Mouse (Mus musculus) gonadal fat pad, adult 2 months (tissue): ENCODE measurements around the gene Noa1. TPM values are rescaled to one million over a fixed set of nuclear protein-coding genes. Genes with fewer than 3 reads are reported as not detected.

Experiments used
- DNase-seq: peaks from one replicate; pipeline ENCODE4 v3.0.0-alpha.2; 2012; ENCODE audit warnings: low read depth
- polyA plus RNA-seq: library from polyadenylated mRNA; depleted of rRNA; stranded (reverse); fragments of >200 nt; gene quantifications from 2 replicates; pipeline ENCODE4 v1.2.3, GENCODE M21; 2012; rRNA removed

Gene Noa1
- polyA plus RNA-seq = 9.6 and 11.3 TPM in 2 replicates

DNA sequence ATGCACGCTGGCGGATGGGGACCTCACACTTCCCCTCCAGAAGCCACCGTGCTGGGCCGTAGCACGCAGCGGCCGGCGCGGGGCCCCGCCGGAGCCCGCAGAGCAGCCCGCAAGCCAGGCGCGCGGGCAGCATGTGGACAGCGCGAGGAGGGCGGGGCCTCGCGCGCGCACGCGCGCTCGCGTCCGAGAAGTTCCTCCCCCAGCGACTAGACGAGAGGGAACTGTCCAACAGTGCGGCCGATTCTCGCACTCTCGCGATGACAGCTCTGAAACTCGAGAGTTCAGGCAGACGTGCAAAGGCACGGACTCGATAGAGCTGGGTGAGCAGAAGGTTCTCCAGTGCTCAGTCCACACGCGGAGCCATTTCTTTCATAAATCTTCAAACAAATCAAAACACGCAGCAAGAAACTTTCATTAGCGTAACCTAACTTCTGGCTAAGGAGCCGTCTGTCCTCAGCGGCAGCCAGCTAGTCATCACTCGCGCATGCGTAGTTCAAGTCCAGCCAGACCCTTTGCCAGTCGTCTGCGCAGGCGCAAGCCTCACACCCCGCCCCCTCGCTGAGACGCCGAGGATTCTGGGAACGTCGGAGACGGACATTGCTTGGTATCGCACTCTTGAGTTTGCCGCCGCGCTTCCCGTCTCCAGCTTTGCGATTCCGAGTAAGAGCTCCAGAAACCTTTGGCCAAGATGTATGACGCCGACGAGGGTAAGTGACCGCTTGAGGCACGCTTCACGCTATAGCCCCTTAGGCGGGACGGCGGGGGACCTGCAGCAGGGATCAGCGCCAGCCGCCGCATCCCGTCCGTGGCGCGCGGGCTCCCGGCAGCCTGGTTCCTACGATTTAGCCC, at the start of gene Noa1, which contains the start of gene Polr2b:
Noa1 (minus strand) TSS at position 161 of the 849 bp plus-strand sequence.
Polr2b (plus strand) TSS at position 224 of the 849 bp plus-strand sequence.
- peak; percentile 83 for DNase-seq

DNA sequence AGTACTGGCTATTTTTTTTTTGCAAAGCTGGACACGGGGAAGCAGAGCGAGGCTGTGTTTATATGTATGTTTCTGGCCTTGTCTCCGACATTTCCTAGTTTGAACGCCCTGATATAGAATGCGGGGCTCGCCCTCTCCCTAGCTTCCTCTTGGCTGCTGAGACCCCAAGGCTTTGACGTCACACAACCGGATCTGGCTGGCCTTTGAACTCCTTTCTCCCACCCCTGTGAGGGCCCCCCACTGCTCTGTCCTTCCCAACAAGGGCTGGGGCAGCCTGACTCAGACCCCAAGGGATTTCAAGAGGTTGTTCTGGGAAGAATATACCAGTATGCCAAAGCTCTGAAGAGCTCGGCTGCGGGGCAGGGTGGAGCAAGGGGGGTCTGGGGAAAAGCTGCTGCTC, 48.5 kb upstream of the Noa1 start:
- DNase-seq = no peak

DNA sequence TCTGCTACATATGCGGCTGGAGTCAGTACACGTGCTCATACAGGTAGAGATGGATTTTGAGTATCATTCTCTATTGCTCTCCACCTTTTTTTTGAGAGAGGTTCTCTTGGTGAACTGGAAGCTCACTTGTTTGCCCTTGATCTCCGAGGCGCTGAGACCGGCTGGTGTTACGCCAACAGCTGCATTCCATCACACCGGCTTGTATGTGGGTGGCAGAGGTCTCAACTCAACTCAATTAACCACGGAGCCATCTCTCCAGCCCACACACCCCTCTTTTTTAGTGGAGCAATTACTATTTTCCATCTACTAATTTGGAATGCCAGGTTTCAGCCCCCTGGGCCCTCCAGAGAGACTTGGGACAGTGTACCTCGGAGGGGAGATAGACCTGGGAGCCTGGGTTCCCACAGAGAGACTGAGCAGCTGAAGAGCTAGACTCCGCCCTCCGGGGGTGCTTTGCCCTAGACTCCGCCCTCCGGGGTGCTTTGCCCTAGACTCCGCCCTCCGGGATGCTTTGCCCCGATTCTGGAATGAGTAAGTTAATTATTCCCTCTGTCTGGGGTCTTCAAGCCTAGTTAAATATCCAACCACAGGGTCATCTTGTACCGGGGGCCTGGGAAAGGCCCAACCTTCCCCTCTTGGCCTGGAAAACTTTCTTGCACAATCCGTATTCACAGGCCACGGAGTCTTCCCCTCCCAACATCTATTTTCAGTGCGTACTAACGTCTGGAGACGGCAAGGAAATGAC, 47.7 kb upstream of the Noa1 start:
- no peak for DNase-seq

DNA sequence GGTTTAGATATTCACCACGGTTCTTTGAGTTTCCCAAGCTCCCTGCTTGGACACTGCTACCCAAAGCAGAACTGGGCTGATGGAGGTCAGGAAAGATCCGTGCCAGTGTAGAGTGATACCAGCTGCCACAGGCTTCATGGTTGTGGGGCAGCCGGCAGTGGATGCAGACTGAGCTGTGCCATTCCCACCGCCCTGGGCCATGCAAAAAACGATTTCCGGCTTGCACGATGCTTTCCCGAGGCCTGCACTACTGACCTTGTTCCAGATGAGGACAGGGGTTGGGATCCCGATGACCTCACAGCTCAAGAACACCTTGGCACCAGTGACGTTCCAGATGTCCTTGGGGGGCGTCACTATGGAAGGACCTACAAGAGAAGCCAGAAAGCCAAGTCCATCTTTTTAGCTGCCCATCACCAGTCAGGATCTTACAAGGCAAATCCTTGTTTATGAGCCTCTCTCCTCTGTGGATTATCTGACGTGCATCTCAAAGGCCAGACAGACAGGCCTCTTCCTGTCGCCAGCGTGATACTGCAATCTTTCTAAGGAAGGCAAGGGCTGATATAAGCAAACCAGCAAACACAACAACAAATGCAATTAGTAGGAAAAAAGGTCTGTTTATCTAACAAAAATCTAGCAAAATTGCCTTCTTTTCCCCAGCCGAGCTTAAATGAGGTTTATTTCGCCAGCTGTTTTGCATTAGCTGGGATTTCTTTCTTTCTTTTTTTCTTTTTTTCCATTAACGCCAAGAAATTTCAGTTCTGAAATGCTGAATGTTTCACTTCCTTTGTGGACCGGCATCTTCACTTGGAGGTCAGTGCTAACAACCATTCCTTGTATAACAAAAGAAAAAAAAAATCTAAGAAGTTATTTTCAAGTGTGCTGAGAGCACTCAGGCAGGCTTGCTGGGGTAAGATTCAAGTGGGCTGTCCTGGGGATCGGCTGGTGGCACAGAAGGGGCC, 45.7 kb upstream of the Noa1 start:
- DNase-seq = no peak

DNA sequence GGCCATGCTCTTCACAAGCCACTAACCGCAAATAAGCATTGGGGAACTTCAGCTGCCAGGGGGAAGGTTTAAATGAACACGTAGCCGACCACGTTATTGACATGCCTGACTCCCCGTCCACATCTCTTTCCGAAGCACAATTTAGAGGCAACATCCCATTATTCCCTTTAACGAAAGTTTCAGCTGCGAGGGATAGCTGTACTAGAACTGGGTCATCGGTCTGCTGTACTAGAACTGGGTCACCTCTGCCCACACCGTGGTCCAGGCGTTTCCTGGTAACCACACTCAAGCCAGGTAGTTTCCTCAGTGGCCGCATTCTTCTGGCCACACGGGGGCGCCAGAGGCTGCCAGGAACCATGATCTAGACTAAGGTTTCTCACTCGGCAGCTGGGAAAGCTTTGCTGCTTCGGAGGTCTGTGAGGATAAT, 44.5 kb upstream of the Noa1 start:
- DNase-seq = no peak

DNA sequence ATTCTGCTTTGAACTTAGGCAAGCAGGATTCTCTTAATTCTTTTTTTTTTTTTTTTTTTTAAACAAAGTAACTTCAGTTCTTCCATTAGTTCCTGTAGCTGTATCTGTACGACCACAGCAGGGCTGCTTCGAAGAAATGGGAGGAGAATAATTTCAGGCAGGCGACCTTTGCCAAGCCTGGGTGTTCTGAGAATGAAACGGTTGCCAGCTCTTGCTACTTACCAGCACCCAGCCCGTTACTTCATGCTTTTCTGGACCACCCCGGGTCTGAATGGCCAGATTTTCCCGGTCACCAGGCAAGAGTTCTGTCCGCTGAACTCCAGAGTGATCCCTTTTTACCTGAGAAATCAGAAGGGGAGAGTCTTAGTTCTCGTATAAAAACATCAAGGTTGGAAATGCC, 41.8 kb upstream of the Noa1 start:
- DNase-seq = no peak

DNA sequence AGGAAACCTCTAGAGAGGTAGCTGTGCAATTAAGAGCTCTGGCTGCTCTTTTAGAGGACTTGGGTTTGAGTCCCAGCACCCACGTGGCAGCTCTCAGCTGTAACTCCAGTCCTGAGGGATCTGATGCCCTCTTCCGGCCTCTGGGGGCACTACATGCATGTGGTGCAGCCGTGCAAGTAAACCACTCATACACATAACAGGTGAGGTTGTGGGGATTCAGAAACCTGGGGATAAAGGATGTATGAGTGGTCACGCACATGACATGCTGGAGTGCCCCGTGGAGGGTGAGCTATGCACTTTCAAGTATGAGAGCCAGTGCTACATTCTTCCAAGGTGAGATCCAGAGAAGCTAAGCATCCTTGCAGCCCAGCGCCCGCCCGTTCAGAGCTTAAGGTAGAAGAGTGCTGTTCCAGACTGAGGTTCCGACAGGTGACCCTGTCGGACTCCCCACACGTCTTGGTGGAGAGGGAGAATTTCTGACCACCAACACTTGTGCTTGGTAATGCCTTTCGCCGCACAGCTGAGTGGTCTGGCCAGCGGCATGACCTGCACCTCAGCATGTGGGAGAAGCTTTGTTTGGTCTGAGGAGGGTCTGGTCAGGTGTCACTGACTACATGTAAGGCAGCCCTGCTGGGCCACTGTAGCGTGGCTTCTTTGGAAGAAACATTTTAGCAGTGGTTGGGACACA, 40.2 kb upstream of the Noa1 start:
- no peak for DNase-seq

DNA sequence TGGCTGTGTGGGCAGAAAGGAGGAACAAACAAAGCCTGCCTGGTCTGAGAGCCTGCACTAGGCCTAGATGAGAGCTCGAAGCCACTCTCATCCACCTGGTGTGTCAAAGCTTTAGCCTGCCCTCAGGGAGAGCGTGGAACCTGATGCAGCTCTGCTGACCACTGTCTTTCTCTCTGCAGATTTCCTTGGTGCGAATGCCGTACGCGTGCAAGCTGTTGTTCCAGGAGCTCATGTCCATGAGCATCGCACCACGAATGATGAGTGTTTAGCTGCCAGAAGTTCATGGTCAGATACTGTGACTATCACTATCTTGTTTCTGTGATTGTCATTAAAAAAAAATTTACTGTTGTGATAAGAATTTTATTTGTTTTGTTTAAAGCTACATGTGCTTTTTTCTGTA, 39.0 kb upstream of the Noa1 start:
- no peak for DNase-seq

DNA sequence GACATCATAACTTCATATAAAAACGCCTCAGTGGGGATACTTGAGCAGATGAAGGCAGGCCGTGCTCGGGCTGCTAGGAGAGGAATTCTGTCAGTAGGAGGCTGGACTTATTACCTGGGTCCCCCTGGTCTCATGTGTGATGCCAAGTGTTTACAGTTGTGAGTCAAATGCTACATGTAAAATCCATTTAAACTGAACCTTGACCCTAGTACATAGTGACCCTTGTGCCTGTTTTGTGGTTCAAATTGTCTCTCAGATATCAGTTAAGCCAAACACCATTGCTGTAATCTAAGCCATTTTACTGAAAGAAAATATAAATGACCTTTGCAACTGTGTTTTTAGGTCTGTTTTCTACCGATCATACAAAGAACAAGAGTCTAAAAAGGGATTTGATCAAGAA, 30.1 kb upstream of the Noa1 start:
- no peak for DNase-seq

DNA sequence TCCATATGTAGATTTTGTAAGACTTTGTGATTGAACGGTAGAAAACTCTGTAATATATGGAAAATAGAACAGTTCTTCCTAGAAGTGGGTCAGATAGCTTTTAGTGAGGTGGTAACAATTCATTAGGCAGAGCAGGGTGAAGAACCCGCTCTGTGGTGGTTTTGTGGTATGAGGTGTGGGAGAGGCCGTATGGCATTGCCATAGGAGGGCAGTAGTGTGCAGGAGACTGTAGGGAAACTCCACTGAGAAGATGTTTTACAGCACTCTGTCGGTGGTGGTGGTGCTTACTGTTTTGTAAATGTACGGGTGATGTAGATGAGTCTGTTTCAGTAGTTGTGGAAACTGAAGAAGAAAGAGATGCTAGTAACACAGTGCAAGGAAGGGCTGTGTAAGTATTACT, 20.3 kb upstream of the Noa1 start:
- no peak for DNase-seq

DNA sequence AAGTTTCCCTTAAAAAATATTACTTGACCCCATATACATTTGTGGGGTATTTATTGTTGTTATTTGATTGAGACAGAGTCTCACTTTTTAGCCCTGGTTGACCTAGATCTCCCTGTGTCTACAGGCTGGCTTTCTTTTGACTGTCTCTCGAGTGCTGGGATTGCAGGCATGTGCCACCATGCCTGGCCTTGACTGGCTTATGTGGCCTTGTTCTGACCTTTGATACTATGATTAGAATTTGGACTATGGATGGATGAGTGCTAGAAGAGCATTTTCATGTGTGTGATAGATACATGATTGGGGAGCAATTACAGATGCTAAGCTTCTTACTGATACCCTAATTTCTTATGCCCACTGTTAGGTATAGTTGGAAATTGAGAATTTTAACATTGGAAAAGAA, 15.1 kb upstream of the Noa1 start:
- no peak for DNase-seq

DNA sequence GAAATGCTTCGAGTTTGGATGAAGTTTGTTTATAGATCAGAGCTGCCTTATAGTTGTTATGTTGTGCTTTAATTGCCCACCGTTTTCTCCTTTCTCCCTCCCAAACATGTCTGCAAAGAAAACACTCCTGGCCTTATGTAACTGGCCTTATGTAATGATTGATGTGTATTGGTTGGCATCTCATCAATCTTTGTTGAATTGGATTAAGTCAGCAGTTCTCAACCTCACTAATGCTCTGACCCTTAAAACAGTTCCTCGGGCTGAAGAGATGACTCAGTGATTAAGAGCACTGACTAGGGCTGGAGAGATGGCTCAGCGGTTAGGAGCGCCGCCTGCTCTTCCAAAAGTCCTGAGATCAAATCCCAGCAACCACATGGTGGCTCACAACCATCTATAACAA, 5.1 kb upstream of the Noa1 start:
- peak; percentile 52 for DNase-seq

DNA sequence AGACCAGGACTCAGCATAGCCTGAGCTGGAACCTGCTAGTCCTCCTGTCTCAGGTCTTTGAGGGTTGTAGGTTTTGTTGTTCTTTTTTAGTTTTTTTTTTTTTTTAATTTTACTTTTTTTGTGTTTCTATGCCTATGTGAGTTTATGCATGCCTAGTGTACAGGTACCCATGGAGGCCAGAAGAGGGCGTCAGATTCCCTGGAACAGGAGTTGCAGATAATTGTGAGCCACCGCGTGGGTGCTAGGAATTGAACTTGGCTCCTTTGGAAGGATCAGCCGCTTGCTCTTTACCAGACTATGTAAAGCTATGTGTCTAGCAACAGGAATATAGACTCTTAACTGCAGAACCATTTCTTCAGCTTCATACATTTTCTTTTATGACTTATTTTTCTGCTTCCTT, 4.3 kb upstream of the Noa1 start:
- DNase-seq = no peak

DNA sequence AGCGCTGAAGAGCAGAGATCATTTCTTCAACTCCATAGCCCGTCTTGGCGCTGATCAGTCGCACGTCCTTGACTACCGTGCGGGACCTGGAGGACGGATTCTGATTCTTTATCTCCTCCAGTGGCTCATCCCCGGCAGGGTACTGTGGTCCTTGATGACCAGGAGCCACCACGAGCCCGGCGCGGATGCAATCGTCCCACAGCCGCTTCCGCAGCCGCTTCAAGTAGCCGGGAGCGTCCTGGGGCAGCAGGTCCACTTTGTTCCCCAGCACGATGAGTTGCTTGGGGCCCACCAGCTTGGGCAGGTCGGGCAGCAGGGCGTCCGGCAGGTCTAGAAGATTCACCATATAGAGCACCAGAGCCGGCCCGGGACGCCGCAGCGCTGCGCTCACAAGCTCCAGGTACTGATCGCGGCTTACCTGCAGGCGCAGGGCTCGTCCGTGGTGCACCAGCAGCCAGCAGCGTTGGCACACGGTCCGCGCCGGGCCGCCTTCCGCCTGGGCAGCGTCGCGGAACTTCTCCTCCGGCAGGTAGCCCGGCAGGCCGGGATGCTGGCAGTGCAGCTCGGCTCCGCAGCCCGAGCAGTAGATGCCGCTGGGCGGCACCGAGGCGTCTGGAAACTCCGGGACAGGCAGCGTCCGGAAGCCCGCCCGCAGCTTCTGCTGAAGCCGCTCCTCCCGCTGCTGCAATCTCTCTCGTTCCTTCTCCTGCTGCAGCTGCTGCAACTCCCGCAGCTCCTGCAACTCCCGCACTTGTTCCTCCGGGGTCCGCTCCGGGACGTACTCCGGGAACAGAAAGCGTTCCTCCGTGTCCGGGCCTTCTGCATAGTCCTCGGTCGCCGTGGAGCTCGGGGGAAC, 605 bp downstream of the Noa1 start:
- DNase-seq = no peak

DNA sequence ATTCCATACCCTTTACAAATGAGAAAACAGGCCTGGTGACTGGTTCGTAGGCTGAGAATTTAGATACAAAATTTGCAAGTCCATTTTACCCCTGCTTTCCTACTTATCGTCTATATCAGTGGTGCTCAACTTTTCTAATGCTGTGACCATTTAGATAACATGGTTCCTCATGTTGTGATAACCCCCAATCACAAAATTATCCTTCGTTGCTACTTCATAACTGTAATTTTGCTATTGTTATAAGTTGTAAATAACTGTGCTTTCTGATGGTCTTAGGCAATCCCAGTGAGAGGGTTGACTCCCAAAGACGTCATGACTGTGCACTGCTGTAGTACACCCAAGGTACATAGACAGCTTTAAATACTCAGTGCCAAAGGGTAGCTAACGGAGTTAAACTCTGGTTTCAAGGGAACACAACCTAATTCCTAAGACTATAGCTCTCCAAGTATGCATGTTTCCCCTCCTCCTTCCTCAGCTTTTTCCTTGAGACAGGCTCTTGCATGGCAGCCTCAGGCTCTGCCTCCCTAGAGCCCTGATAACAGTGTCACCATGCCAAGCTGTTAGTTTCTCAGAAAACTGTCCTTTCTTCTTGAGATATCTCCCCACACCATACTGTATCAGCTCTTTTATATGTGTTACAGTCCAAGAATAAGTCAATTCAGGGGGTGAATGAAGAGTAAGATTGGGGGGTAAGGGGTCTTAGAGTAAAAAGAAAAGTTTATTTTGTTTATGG, 1.9 kb downstream of the Noa1 start:
- DNase-seq = no peak

DNA sequence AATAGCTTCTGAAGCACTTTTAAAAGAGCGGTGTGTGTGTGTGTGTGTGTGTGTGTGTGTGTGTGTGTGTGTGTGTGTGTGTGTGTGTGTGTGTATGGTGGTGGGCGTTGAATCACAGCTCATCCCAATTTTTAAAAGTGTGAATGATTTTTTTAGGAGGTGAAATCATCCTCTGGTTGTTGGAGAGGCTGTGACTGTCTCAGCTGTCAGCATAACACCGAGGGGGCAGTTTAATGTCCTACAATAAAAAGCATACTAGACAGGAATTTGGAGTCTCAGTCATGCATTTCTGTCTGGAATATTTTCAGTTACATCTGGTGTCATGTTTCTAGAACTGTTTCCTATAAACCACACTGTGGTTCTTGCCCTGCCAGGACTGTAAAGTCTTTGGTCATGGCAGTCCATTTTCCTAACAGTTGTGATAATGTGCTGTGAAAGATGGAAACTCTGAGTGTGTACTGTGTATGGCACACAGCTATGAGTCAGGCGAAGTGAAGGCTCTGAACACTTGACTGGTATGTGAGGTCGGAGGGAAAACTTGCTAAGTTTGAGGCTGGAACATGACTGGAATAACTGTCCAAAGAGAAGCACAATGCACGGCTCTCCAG, 8.5 kb downstream of the Noa1 start:
- DNase-seq = no peak

DNA sequence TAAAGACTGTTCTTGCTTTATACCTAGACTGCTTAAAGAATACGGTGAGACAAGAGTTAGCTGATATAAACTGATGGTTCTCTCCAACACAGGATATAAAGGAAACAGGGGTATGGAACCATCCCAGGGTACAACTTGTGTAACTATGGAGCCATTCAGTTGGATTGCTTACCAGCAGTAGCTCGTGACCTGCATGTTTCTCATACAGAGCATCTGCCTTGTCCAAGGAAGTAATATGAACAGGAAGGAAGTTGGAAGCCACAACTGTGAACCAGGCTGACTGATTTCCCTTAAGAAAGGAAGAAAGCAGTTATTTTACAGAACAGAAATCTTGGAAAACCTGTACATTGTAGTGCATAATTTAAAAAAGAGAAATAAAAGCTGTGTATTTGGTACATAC, 10.4 kb downstream of the Noa1 start:
- no peak for DNase-seq

DNA sequence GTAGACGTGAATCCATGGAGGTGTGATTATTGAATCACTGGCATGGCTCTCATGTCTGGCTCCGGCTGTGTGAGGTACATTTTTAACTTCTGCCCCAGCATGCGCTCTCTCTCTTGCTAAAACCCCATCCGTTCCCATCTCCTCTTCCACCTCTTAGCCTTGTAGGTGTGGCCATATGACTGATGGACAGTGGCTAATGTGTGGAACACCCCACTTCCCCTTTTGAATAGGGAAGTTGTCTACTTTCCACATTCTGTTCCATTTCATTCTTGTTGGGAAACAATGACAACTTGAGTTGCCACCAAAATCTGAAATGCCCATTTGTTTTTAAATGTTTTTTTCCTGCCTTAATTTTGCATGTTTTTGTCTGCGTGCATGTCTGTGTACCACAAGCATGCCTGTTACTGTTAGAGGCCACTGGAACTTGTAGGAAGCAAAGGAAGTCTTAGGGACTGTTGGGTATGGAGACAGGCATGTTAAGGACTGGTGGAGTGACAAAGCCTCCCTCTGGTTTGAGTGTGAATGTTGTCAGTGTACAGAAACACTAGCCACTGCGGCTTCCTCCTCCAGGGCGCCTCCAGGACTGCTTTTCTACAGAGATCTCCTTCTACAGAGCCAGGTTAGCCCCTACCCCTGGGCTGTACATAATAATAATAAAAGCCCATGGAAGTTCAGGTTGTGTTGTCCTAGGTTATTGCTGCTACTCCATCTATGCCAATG, 16.9 kb downstream of the Noa1 start:
- no peak for DNase-seq

DNA sequence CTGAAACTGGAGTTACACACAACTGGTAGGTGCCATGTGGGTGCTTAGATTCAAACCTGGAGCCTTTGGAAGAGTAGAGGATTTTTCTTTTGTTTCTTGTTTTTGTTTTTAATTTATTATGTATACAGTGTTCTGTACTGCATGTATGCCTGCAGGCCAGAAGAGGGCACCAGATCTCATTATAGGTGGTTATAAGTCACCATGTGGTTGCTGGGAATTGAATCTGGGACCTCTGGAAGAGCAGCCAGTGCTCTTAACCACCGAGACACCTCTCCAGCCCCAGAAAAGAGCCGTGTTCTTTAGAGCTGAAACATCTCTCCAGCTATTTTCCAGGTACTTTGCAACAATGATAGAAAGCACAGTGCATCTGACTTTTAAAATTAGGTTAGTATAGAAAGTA, 19.3 kb downstream of the Noa1 start:
- DNase-seq = no peak
